Comparison of ENCODE assay signal across 9 mouse cellular contexts in the genomic region with DNA sequence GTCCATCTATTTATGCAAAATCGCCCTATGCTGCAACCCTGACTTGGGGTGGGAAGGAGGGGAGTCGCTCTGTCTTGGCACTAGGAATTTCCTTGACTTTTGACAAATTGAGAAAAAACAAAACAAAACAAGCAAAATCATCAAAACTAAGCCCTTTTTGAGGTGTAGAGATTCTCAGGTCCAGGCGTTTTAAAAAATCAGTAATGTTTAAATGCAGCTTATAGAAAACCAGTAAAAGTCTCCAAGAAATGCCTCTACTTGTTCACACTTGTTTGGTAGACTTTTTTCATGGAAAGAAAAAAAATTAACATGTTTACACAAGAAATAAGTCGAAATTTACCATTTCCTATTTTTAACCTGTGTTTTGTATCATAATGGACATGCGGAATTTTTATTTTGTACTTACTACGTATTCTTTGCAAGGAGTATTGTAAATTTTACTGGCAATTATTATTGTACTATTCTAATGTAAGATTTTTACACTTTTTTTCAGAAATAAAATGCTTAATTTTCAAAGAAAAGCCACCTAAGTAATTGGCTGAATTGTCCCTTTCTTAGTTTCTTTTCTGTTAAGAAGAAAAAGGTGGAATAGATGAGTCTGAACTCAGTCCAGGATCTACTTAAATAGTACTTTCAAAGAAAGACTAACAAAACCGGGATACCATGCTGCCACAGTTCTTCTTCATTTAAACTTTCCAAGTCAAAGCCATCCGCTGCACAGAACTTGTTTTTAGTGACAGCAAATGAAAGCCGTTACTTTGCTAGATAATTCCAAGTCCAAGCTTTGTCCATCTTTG. TPM values are rescaled to one million over a fixed set of nuclear protein-coding genes. Genes with fewer than 3 reads are reported as not detected.
A peak's percentile ranks its signal among the peaks of the same experiment; 100 is the strongest.
DNase-seq lines count a peak whose midpoint lies in the region; ATAC-seq lines count a peak whose summit lies in the region.
"Had no signal": no experiment of that assay in that cellular context is flagged by ENCODE, and none has a peak within 500 bp of the region (broad histone marks: within the 10 kb centered on the region; RNA-seq: fewer than 3 reads in every experiment).

No protein-coding gene starts in this region.

- no peak overlapping the region for H3K27ac ChIP-seq in heart, embryonic 11.5 days (ENCODE audit: low read depth, low read length)
- no peak overlapping the region for H3K27ac ChIP-seq in hindbrain, embryonic 13.5 days
- H3K27ac ChIP-seq in midbrain, embryonic 14.5 days (replicated peaks; ENCODE audit: low read depth, low read length), result no peak overlapping the region

- H3K36me3 ChIP-seq in heart, embryonic 11.5 days (ENCODE audit: control insufficient read depth, insufficient read depth, low read length), result no peaks in the 10 kb centered on the region
- no peaks in the 10 kb centered on the region for H3K36me3 ChIP-seq in hindbrain, embryonic 13.5 days
- H3K36me3 ChIP-seq in midbrain, embryonic 14.5 days (ENCODE audit: control insufficient read depth, insufficient read depth, low read length), result no peaks in the 10 kb centered on the region

- no peak overlapping the region for H3K9ac ChIP-seq in heart, embryonic 11.5 days (ENCODE audit: low read depth, low read length)
- H3K9ac ChIP-seq in hindbrain, embryonic 13.5 days, result no peak overlapping the region
- no peak overlapping the region for H3K9ac ChIP-seq in midbrain, embryonic 14.5 days (replicated peaks; ENCODE audit: low read length)

- WGBS in heart, embryonic 11.5 days (ENCODE audit: insufficient replicate concordance), result 9% methylated on average over 9 of the region's 9 CpGs
- 5% methylated on average over 9 of the region's 9 CpGs for WGBS in hindbrain, embryonic 13.5 days
- WGBS in midbrain, embryonic 14.5 days, result 4% methylated on average over 9 of the region's 9 CpGs

- peak overlapping the region; percentile 56; the same call in 1 of the 2 replicates for H3K4me3 ChIP-seq in heart, embryonic 11.5 days (ENCODE audit: low read depth, low read length)
- peak overlapping the region; percentile 39 for H3K4me3 ChIP-seq in hindbrain, embryonic 13.5 days
- peak overlapping the region; percentile 37; the same call in 1 of the 2 replicates for H3K4me3 ChIP-seq in midbrain, embryonic 14.5 days (replicated peaks; ENCODE audit: low read depth, low read length)

- H3K4me2 ChIP-seq in heart, embryonic 11.5 days, result peak overlapping the region; percentile 87
- H3K4me2 ChIP-seq in hindbrain, embryonic 13.5 days, result no peak overlapping the region
- peak overlapping the region; percentile 58 for H3K4me2 ChIP-seq in midbrain, embryonic 14.5 days (ENCODE audit: low read length)

- peaks cover 7% of the 10 kb centered on the region; the same call in 1 of the 2 replicates for H3K4me1 ChIP-seq in heart, embryonic 11.5 days (ENCODE audit: control insufficient read depth, insufficient read depth, low read length)
- peaks cover 33% of the 10 kb centered on the region for H3K4me1 ChIP-seq in hindbrain, embryonic 13.5 days (replicated peaks)
- peaks cover 10% of the 10 kb centered on the region for H3K4me1 ChIP-seq in midbrain, embryonic 14.5 days (ENCODE audit: control insufficient read depth, insufficient read depth, low read length)

- no peak for DNase-seq in heart, adult 9 months (ENCODE audit: low spot score in 2 of 2)
- DNase-seq in embryo, embryonic 11 days, result peak; percentile 50
- DNase-seq in midbrain, embryonic 14.5 days, result peak; percentile 55
- no peak for DNase-seq in frontal cortex, postnatal 14 days (ENCODE audit: low spot score in 2 of 2)
- DNase-seq: layer of hippocampus, adult 9-11 months had no signal

- peaks cover 85% of the 10 kb centered on the region for H3K27me3 ChIP-seq in heart, embryonic 11.5 days (ENCODE audit: control insufficient read depth, insufficient read depth, low read length)
- peaks cover 94% of the 10 kb centered on the region for H3K27me3 ChIP-seq in hindbrain, embryonic 13.5 days
- peaks cover 87% of the 10 kb centered on the region for H3K27me3 ChIP-seq in midbrain, embryonic 14.5 days (ENCODE audit: control insufficient read depth, insufficient read depth, low read length)

- no peak for ATAC-seq in heart, embryonic 11.5 days (replicated peaks; ENCODE audit: insufficient number of reproducible peaks, low FRiP score, low TSS enrichment)
- ATAC-seq in hindbrain, embryonic 13.5 days (ENCODE audit: low FRiP score), result no peak
- no peak for ATAC-seq in midbrain, embryonic 14.5 days (ENCODE audit: low FRiP score, low TSS enrichment)
- no peak for ATAC-seq in inflammation-experienced regulatory T-cells, adult 6 months
- ATAC-seq in activated CD4-positive, CD25-positive, alpha-beta regulatory T cell, adult 4 months, result no peak

- no peaks in the 10 kb centered on the region for H3K9me3 ChIP-seq in heart, embryonic 11.5 days (replicated peaks; ENCODE audit: control insufficient read depth, low read length)
- H3K9me3 ChIP-seq in hindbrain, embryonic 13.5 days, result no peaks in the 10 kb centered on the region
- no peaks in the 10 kb centered on the region for H3K9me3 ChIP-seq in midbrain, embryonic 14.5 days (ENCODE audit: control insufficient read depth, low read length)

RNA-seq across cellular contexts. Expression of a gene that starts 2.3 kb away (rescaled TPM):
- polyA plus RNA-seq in heart, embryonic 11.5 days (2014; fragmentation: Nextera tagmentation; extraction: Ambion mirVana), result 0.13 and 0.20 TPM in 2 replicates
- 0.79 and 1.1 TPM in 2 replicates for polyA plus RNA-seq in hindbrain, embryonic 13.5 days (2015; fragmentation: Nextera tagmentation; extraction: Ambion mirVana)
- 0.12 and 0.54 TPM in 2 replicates for polyA plus RNA-seq in midbrain, embryonic 14.5 days (2014; fragmentation: Nextera tagmentation; extraction: Ambion mirVana)
- polyA plus RNA-seq in inflammation-experienced regulatory T-cells, adult 6 months (2017; shearing (Covaris generic)), result not detected
- not detected for polyA plus RNA-seq in activated CD4-positive, CD25-positive, alpha-beta regulatory T cell, adult 4 months (2017; shearing (Covaris generic))

RNA-seq across cellular contexts. Expression of a gene that starts 39.6 kb away (rescaled TPM):
- 523 and 573 TPM in 2 replicates for polyA plus RNA-seq in heart, embryonic 11.5 days (2014; fragmentation: Nextera tagmentation; extraction: Ambion mirVana)
- polyA plus RNA-seq in hindbrain, embryonic 13.5 days (2015; fragmentation: Nextera tagmentation; extraction: Ambion mirVana), result 585 and 615 TPM in 2 replicates
- polyA plus RNA-seq in midbrain, embryonic 14.5 days (2014; fragmentation: Nextera tagmentation; extraction: Ambion mirVana), result 568 and 574 TPM in 2 replicates
- polyA plus RNA-seq in inflammation-experienced regulatory T-cells, adult 6 months (2017; shearing (Covaris generic)), result 100 to 1,000 TPM; 694 to 907 (median 874) TPM
- polyA plus RNA-seq in activated CD4-positive, CD25-positive, alpha-beta regulatory T cell, adult 4 months (2017; shearing (Covaris generic)), result 1,000 to 10,000 TPM in 1 of 2 experiments, 100 to 1,000 TPM in 1; 915 to 1,034 TPM

Comparison
In these comparisons a context has a peak if more than half of its experiments do, and no peak if none do; other contexts are left out.
1. DNase-seq: peak in embryo, embryonic 11 days (single experiment) and midbrain, embryonic 14.5 days (single experiment); none in heart, adult 9 months (0 of 2) and frontal cortex, postnatal 14 days (0 of 2).
2. Peak in every context shown above with its lines, with median percentiles within 50 percentile points of each other: H3K4me3 ChIP-seq.